Mouse (Mus musculus) embryonic facial prominence, embryonic 12.5 days (tissue): ENCODE measurements around the gene Ctnna3. TPM values are rescaled to one million over a fixed set of nuclear protein-coding genes. Genes with fewer than 3 reads are reported as not detected.

ENCODE experiments used
- ATAC-seq: fragments of 200-750 bp; cut with Nextera tagmentation; 2 replicates; pipeline ENCODE4 v1.8.0; 2017; ENCODE audit not compliant: insufficient number of reproducible peaks, insufficient read depth, low FRiP score, low TSS enrichment
- H3K27ac ChIP-seq: fragments of 300-500 bp; sonication (generic); 2 replicates; pipeline ENCODE4 v1.5.1; 2016; ENCODE audit warnings: mild to moderate bottlenecking
- H3K27me3 ChIP-seq: fragments of 300-500 bp; sonication (generic); 2 replicates; pipeline ENCODE4 v1.6.1; 2016; ENCODE audit warnings: mild to moderate bottlenecking, moderate library complexity
- H3K36me3 ChIP-seq: fragments of 300-500 bp; sonication (generic); 2 replicates; pipeline ENCODE4 v1.6.1; 2016; ENCODE audit warnings: mild to moderate bottlenecking
- H3K4me1 ChIP-seq: fragments of 300-500 bp; sonication (generic); 2 replicates; pipeline ENCODE4 v1.6.1; 2016
- H3K4me2 ChIP-seq: fragments of 300-500 bp; sonication (generic); replicated peaks from 2 replicates; pipeline ENCODE4 v1.6.1; 2016; ENCODE audit warnings: mild to moderate bottlenecking, moderate library complexity
- H3K4me3 ChIP-seq: fragments of 300-500 bp; sonication (generic); 2 replicates; pipeline ENCODE4 v1.5.1; 2016; ENCODE audit warnings: mild to moderate bottlenecking
- H3K9ac ChIP-seq: fragments of 300-500 bp; sonication (generic); 2 replicates; pipeline ENCODE4 v1.6.1; 2016; ENCODE audit warnings: mild to moderate bottlenecking, moderate library complexity
- H3K9me3 ChIP-seq: fragments of 300-500 bp; sonication (generic); 2 replicates; pipeline ENCODE4 v1.6.1; 2016; ENCODE audit warnings: mild to moderate bottlenecking, moderate library complexity
- WGBS: fragments of 180-500 bp; shearing (Covaris S2); methylation state at CpG from one replicate; pipeline ENCODE4 v1.1.7; 2016; 5-methylcytosine and 5-hydroxymethylcytosine counted together
- polyA plus RNA-seq: library from polyadenylated mRNA; unstranded; fragments of >200 nt; fragmentation: Nextera tagmentation; extraction: Ambion mirVana; gene quantifications from 2 replicates; pipeline ENCODE4 v1.2.1, GENCODE M21; 2016

The Ctnna3 gene
- polyA plus RNA-seq, 1 experiment from 2014 or later = 0.32 TPM

DNA sequence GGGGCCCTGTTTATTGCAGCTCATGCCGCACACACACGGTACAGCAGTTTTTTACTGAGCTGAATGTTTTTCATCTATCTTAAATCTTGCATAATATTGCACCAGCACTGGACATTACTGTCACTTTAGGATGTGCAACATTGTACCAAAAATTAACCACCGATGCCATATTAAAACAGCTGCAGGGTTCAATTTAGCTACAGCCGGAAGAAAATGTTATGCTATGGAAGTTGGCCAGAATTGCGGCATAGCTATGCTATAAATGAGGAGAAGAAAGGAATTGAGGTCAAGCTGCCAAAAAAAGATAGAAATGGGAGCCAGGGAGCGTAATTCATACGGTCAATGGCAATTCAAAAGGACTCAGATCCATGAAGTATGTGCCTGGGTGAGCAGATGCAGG lies 611.3 kb downstream of the Ctnna3 start:
- Histone ChIP-seq H3K27me3 (no peaks in the 10 kb centered on the region), H3K9ac (no peak overlapping the region), H3K4me2 (no peak overlapping the region), H3K4me1 (no peaks in the 10 kb centered on the region), H3K9me3 (no peaks in the 10 kb centered on the region), H3K36me3 (no peaks in the 10 kb centered on the region), H3K27ac (no peak overlapping the region), H3K4me3 (no peak overlapping the region)
- WGBS = 89% methylated on average over 7 of the region's 7 CpGs
- no peak for ATAC-seq

DNA sequence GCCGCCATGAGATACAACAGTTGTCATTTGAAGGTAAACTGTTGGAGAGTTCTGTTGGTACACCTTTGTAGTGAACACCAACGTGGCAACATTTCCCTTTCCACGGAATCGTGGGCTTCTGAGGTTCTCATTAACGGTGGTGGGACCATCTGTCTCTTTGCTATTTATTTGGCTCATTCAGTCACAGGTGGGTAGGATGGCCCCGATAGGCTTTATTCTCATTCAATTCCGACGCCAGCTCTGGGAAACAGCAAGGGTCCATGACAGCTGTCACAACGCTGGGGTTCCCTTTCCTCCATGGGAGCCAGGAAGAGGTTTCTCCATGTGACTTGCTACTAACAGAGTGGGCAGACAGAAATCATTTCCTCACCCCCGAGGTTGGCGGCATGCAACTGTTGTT lies 612.0 kb downstream of the Ctnna3 start:
- 83% methylated on average over 11 of the region's 11 CpGs for WGBS
- H3K9ac ChIP-seq = no peak overlapping the region

DNA sequence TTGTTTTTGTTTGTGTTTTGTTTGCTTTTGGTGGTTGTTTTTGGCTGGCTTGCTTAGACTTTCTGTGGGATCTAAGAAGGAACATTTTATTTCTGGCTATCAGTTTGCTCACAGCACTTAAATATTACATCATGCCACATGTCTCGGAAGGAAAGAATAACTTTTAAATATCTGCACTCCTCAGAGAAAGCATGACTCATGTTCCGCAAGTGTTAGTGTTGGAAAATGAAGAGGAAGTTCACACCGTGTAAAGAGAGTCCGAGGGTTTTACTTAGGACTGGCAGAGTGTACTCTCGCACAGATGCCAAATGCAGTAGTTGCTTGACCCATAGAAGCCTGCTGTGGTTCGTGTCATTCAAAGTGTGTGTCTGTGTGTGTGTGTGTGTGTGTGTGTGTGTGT lies 619.3 kb downstream of the Ctnna3 start:
- Histone ChIP-seq H3K4me3 (no peak overlapping the region), H3K9ac (no peak overlapping the region), H3K27me3 (no peaks in the 10 kb centered on the region), H3K36me3 (no peaks in the 10 kb centered on the region), H3K27ac (no peak overlapping the region), H3K4me1 (no peaks in the 10 kb centered on the region), H3K9me3 (no peaks in the 10 kb centered on the region), H3K4me2 (no peak overlapping the region)
- ATAC-seq = no peak
- 81% methylated on average over 6 of the region's 6 CpGs for WGBS

More for the DNA sequence above, 612.0 kb downstream of the Ctnna3 start:
- Histone ChIP-seq H3K27me3 (no peaks in the 10 kb centered on the region), H3K27ac (no peak overlapping the region), H3K9me3 (no peaks in the 10 kb centered on the region), H3K36me3 (no peaks in the 10 kb centered on the region), H3K4me3 (no peak overlapping the region), H3K4me1 (no peaks in the 10 kb centered on the region), H3K4me2 (no peak overlapping the region)
- ATAC-seq = no peak

GRCm38 (mm10) chr10:64049946-64050345 lies 620.0 kb downstream of the Ctnna3 start:
- Histone ChIP-seq H3K27me3 (no peaks in the 10 kb centered on the region), H3K27ac (no peak overlapping the region), H3K4me2 (no peak overlapping the region), H3K36me3 (no peaks in the 10 kb centered on the region), H3K4me3 (no peak overlapping the region), H3K9me3 (no peaks in the 10 kb centered on the region), H3K4me1 (no peaks in the 10 kb centered on the region), H3K9ac (no peak overlapping the region)
- 91% methylated on average over 6 of the region's 6 CpGs for WGBS
- ATAC-seq = no peak

- H3K4me3 ChIP-seq = no peak overlapping the region
- no peak overlapping the region for H3K27ac ChIP-seq
- H3K9me3 ChIP-seq = no peaks in the 10 kb centered on the region
- no peak overlapping the region for H3K9ac ChIP-seq
- no peaks in the 10 kb centered on the region for H3K36me3 ChIP-seq
- no peaks in the 10 kb centered on the region for H3K27me3 ChIP-seq
- no peak overlapping the region for H3K4me2 ChIP-seq
- WGBS = 82% methylated on average over 9 of the region's 9 CpGs
- ATAC-seq = no peak
- no peaks in the 10 kb centered on the region for H3K4me1 ChIP-seq
Observed at GRCm38 (mm10) chr10:64063704-64064103, 633.8 kb downstream of the Ctnna3 start.

DNA sequence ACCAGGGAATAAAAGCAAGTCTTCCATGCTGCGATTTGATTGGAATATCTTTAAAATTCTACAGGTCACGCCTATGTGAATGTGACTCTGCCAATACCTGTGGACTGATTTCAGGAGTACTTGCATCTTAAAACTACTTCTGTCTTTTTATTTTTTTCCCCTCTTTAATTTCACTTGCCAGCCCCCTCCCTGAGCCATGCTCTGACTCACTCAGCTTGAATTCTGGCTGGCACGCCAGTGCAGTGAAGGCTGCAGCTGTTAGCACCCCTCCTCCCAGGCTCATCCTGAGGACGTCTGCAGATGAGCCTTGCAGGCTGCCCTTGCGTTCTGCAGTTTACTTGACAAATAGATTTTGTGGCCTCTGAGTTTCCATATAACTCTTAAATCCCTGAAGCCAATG lies 646.0 kb downstream of the Ctnna3 start:
- no peaks in the 10 kb centered on the region for H3K4me1 ChIP-seq
- no peaks in the 10 kb centered on the region for H3K36me3 ChIP-seq
- no peak overlapping the region for H3K4me2 ChIP-seq
- no peak overlapping the region for H3K27ac ChIP-seq
- no peaks in the 10 kb centered on the region for H3K27me3 ChIP-seq
- H3K9ac ChIP-seq = no peak overlapping the region
- ATAC-seq = no peak
- no peak overlapping the region for H3K4me3 ChIP-seq
- WGBS = 38% methylated on average over 5 of the region's 5 CpGs
- H3K9me3 ChIP-seq = no peaks in the 10 kb centered on the region

- 56% methylated on average over 10 of the region's 10 CpGs for WGBS
- Histone ChIP-seq H3K4me2 (no peak overlapping the region), H3K9me3 (no peaks in the 10 kb centered on the region)
Observed at GRCm38 (mm10) chr10:64076410-64077052, 646.6 kb downstream of the Ctnna3 start.

DNA sequence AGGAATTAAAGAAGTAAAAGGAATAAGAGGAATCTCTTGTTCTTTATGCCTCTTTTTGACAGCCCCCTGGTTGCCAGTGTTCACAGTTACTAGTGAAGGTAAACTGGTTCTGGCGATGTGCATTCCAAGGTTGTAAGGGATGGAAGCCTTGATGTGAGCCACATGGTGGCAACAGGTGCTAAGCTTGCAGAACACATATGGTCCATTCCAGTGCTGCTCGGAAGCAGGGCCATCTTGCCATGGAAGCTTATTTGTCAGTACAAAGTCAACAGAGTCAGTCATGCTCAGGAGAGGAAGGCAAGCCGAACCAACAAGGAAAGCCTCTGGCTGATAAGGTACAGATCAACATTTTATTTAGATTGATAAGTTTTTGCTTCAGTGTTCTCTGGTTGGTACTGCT lies 652.4 kb downstream of the Ctnna3 start:
- no peaks in the 10 kb centered on the region for H3K9me3 ChIP-seq
- H3K27ac ChIP-seq = no peak overlapping the region
- peaks cover 4% of the 10 kb centered on the region; the same call in 1 of the 2 replicates for H3K27me3 ChIP-seq
- no peak overlapping the region for H3K9ac ChIP-seq
- no peak for ATAC-seq
- H3K36me3 ChIP-seq = no peaks in the 10 kb centered on the region
- no peak overlapping the region for H3K4me2 ChIP-seq
- no peak overlapping the region for H3K4me3 ChIP-seq
- H3K4me1 ChIP-seq = peaks cover 8% of the 10 kb centered on the region; the same call in 1 of the 2 replicates
- 75% methylated on average over 3 of the region's 3 CpGs for WGBS

More at GRCm38 (mm10) chr10:64076410-64077052, 646.6 kb downstream of the Ctnna3 start:
- no peak for ATAC-seq
- H3K4me1 ChIP-seq = no peaks in the 10 kb centered on the region
- no peaks in the 10 kb centered on the region for H3K27me3 ChIP-seq
- no peaks in the 10 kb centered on the region for H3K36me3 ChIP-seq
- H3K9ac ChIP-seq = no peak overlapping the region
- no peak overlapping the region for H3K4me3 ChIP-seq
- no peak overlapping the region for H3K27ac ChIP-seq

- Histone ChIP-seq H3K27me3 (peaks cover 15% of the 10 kb centered on the region), H3K4me3 (no peak overlapping the region), H3K27ac (no peak overlapping the region), H3K9me3 (no peaks in the 10 kb centered on the region), H3K9ac (no peak overlapping the region), H3K4me2 (peak overlapping the region; percentile 21; the same call in 1 of the 2 replicates), H3K4me1 (peaks cover 8% of the 10 kb centered on the region; the same call in 1 of the 2 replicates), H3K36me3 (no peaks in the 10 kb centered on the region)
- ATAC-seq = no peak
- WGBS = 26% methylated on average over 11 of the region's 11 CpGs
Observed at GRCm38 (mm10) chr10:64083813-64084212, 653.9 kb downstream of the Ctnna3 start.

DNA sequence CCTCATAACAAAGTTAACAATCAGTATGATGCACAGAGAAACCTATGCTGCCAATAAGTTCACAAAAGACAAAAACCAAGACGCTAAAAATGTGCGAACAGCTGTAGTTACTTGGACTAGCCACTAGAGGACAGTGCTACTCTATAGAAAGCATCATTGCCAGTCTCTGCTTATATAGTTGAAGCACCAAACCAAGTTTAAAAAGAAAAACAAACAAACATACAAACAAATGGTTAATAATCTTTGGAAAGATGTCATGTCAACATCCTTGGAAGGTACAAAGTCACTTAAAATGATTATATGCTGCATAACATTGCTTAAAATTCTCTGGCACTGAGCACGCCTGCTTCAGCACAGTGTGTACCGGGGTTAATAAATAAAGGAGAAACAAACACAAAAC lies 654.6 kb downstream of the Ctnna3 start:
- no peak overlapping the region for H3K4me3 ChIP-seq
- no peaks in the 10 kb centered on the region for H3K36me3 ChIP-seq
- H3K4me2 ChIP-seq = no peak overlapping the region
- no peak for ATAC-seq
- no peak overlapping the region for H3K9ac ChIP-seq
- H3K27ac ChIP-seq = no peak overlapping the region
- no peaks in the 10 kb centered on the region for H3K9me3 ChIP-seq
- peaks cover 19% of the 10 kb centered on the region for H3K27me3 ChIP-seq
- peaks cover 8% of the 10 kb centered on the region; the same call in 1 of the 2 replicates for H3K4me1 ChIP-seq
- WGBS = 44% methylated on average over 4 of the region's 4 CpGs

- Histone ChIP-seq H3K4me2 (peak overlapping the region; percentile 82; the same call in 1 of the 2 replicates), H3K9ac (no peak overlapping the region), H3K4me3 (no peak overlapping the region; the same call in 1 of the 2 replicates), H3K4me1 (peaks cover 8% of the 10 kb centered on the region; the same call in 1 of the 2 replicates), H3K27ac (no peak overlapping the region), H3K27me3 (peaks cover 20% of the 10 kb centered on the region), H3K9me3 (no peaks in the 10 kb centered on the region), H3K36me3 (no peaks in the 10 kb centered on the region)
- ATAC-seq = no peak
- WGBS = 59% methylated on average over 16 of the region's 16 CpGs
Observed at GRCm38 (mm10) chr10:64086183-64086566, 656.3 kb downstream of the Ctnna3 start.

- ATAC-seq = no peak
Observed at GRCm38 (mm10) chr10:64086567-64087391, 656.9 kb downstream of the Ctnna3 start.

More at GRCm38 (mm10) chr10:64086567-64087391, 656.9 kb downstream of the Ctnna3 start:
- Histone ChIP-seq H3K4me2 (peak overlapping the region; percentile 82), H3K4me1 (peaks cover 8% of the 10 kb centered on the region; the same call in 1 of the 2 replicates), H3K36me3 (no peaks in the 10 kb centered on the region), H3K9ac (no peak overlapping the region), H3K27me3 (peaks cover 23% of the 10 kb centered on the region), H3K4me3 (peak overlapping the region; percentile 41; the same call in 1 of the 2 replicates), H3K27ac (no peak overlapping the region), H3K9me3 (no peaks in the 10 kb centered on the region)
- 1% methylated on average over 12 of the region's 12 CpGs for WGBS
